Mouse (Mus musculus): ENCODE data around the gene E130308A19Rik.

Gene E130308A19Rik

DNA sequence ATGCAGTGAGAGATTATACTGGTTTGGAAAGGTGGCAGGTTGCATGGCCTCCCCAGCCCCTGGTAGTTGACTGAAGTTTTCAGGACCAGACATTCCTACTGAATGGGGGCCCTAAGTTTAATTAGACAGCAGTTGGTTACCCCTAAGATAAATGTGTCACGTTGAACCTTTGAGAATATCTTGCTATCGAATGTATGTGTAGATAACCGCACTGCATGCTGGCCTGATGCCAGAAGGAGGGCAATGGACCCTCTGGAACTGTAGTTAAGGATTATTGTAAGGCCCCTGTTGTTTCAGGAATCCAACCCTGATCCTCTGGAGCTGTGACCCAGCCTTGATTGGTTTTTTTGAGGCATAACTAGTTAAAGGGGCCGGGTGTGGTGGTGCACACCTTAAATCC, 58.3 kb downstream of the E130308A19Rik start:
- no peak for DNase-seq

DNA sequence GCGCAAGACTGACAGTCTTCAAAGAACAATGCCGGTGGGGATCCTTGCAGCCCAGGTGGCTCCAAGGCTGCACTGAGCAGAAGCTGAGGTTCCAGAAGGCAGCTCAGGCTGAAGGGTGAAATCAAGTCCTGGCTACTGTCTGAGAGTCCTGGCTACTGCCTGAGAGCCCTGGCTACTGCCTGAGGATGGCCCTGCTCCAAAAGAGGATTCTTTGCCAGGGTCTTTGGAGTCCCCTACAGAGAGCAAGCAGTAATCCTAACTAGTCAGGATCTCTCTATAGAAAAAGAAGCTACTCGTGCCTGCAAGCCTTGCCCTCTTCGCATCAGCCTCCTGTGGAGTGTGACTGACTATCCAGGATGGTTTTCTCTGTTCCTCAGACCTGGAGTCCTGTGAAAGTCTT, 60.7 kb downstream of the E130308A19Rik start:
- no peak for DNase-seq

DNA sequence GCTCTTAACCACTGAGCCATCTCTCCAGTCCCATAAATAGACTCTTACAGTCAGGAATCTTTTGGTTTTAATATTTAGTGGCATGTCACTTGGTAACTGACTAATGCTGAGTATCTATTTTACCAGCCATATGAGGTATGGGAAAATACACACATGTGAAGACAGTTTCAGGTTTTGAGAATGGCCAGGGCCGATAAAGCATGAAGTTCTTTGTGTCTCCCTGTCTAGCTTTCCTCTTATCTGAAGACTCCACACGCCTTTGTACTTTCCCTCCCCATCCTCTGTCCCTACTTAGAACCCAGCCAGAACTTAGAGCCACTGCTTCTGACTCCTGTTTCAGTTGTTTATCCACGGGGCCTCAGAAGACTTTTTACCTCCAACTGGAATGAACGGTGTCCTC, 63.0 kb downstream of the E130308A19Rik start:
- DNase-seq, result no peak

DNA sequence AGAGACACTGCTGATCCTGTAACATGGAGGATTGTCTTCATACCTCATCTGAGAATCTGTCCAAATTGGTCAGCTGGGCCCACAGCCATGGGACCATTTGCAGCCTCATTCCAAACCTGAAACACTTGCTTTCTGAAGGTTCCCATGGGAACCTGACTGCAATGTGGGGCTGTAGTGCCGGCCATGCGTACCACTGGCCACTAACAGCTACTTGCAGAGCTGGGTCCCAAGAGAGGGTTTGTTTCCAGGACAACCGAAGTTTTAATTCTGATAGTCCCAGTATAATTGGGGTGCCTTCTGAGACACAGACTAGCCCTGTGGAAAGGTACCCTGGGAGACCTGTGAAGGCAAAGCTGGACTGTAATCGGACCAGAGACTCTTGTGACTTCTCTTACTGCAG, 64.1 kb downstream of the E130308A19Rik start:
- DNase-seq, result no peak

DNA sequence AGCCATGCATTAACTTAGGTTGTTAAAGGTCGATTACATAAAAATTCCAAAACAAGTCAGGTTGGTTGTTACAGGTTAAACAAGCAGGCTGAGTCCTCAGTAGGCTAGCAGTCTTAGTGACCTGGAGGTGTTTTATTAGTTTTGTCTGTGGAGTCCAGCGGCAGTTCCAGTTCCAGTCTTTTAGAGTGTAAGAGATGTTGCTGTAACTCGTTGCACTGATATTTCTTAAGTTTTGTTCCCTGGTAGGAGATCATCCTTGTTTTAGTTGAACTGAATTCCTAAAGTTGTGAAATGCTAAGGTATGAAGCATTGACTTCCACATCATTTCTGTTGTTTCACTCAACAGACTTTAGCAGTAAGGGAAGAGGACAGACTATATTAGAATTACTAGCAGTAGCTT, 70.8 kb downstream of the E130308A19Rik start:
- DNase-seq, result no peak

DNA sequence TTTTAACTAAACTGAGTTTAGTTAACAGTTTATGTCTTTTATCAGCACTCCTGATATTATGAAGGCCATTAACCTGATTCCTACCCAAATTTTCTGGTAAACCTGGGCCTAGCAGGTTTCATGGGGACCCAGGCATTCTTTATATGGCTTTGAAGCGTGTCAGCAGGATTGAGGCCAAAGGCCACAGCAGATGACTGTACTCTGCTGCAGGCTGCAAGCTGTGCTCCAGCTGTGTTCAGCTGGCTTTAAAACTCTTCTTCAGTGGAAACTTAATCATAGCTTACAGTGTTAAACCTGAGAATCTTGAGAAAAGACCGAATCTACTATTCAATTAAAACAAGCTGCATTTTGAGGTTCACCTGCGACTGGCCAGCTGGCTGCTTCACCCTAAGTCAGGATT, 71.9 kb downstream of the E130308A19Rik start:
- DNase-seq, result no peak

DNA sequence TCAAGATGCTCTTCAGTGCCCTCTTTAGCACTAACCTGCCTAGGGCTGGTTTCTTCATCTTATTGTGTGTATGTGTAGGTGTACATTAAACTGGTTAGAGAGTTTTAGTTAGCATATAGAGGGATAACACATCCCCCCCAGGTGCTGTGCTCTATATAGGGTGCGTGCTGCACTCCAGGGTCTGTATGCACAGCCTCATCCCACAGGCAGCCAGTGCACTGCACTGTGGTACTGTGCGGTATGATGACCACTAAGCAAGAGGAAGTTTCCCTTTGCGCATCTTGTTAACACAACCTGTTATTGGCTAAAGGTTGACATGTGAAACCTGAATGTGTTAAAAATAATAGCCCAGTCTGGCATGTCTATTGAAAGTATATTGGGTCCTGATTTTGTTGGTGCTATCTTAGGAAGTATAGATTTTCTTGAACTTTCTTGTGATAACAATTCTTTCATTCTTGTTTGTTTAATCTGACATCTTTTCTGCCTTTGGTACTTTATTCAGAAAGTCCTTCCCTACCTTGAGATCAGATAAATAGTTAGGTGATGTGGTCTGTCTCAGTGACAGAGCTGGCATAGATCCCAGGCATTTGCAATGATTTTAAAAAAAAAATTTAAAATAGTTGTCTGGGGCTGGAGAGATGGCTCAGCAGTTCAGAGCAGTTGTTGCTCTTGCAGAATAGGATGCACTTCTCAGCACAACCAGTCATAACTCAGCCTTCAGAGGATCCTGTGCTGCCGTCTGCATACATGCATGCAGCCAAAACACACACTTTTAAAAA, 73.2 kb downstream of the E130308A19Rik start:
- DNase-seq, result no peak

DNA sequence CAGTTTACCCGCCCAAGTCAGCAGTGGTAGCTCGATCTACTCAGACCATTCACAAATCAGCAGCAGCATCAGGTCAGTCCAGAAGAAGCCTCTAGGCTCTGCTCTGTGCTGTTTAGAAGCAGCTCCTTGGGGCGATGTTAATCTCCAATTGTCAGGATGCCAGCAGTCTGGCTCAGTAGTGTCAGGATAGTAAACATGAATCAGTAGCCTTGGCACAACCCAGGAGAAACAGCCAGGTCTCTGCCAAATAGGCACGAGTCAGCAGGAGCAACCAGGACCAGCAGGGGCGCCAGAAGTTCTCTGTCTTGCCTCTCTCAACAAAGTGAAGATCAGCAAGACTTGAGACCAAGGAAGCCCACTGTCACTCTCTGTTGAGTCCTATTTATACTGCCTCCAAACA, 83.3 kb downstream of the E130308A19Rik start:
- DNase-seq, result no peak

DNA sequence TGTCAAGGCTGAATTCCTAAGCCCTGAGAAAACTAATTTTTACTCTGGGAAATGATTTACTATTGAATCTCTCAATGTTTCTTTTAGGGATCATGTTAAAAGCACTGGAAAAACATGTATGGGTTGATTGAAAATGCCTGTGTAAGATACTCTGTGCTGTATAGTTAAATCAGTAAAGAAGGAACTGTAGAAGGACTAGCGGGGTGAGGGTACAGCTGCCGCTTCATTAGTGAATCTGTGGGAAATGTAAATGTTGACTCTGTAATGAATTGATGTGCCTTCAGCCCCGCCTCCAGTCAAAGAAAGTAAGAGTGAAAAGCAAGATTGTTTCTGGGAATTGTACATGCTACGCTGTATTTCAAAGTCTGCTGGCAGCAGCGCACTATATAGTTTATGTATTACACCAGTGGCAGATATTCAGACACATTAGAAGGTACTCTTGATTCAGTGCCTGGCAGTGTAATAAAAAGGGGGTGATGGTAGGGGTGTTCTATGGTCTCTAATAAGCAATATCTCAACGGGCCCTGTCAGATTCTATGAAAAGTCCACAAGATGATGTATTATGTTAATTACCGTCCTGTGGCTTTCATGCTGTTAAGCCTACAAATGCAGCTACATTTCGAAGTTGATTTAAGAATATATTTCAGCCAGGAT, 84.9 kb downstream of the E130308A19Rik start:
- DNase-seq, result no peak

DNA sequence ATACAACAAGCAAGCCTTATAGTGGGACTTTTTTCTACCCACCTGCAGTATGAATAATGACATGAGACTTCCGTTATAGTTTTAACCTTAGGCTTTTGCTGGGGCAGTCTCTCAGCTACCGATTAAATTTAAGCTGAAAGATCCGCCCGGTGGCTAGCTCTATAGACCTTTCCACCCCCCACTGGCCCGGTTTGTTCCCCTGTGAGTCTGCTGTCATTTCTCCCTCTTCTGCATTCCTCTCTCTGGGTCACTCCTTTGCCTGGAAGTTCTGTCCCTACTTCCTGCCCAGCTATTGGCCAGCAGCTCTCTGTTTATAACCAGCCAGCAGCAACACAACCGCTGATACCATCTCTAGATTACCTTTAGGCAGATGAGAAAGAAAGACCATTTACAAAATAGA, 86.4 kb downstream of the E130308A19Rik start:
- DNase-seq, result no peak

DNA sequence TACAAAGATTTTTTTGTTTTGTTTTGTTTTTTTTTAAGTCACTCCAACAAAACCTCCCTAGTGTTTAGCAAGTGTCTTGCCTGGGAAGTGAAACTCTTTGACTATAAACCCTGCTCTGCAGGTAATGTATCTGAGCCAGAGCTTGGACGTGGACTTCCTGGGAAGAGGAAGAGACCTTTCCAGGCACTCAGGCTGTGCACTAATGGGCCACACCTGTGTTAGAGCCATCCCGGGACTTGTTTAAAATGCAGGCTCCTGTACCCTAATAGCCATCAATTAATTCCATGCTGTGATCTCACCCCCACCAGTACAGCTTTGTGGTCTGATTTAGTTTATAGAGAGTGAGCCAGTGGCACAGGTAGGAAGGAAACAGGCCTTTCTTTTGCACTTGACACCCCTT, 86.9 kb downstream of the E130308A19Rik start:
- no peak for DNase-seq

DNA sequence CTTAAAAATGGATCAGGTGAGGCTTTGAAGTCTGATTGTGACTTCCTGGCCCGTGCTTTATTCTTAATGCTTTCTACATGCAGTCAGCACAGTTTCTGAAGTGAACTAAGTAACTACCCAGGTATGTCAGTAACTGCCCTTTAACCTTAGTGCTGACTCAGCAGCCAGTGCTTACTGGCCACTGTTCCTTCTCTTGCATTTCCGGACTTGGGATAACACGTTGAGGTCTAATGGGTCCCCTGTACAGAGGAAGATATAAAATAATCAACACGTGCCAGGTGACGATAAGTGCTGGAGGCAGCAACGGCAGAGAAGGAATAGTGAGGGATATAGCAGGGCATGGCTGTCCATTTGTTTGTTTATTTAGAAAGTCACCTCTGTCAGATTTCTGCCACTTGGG, 88.5 kb downstream of the E130308A19Rik start:
- no peak for DNase-seq

DNA sequence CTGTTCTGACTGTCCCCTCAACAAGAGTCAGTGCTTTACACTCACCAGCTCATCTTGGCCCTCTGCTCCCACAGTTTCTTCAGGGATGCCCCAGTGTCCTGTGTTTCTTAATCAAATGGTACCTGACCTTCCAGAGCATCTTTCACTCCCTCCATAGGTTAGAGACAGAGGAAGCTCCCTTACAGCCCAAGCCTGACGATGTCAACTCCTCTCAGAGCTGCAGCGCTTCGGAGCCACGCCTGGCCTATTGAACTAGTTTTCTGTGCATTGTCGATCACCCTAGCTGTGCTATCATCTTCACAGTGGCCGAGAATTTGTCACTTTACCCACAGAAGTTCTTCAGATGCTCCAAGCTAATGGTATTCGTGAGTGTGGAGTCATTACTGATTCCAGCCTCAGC, 88.9 kb downstream of the E130308A19Rik start:
- DNase-seq, result no peak

DNA sequence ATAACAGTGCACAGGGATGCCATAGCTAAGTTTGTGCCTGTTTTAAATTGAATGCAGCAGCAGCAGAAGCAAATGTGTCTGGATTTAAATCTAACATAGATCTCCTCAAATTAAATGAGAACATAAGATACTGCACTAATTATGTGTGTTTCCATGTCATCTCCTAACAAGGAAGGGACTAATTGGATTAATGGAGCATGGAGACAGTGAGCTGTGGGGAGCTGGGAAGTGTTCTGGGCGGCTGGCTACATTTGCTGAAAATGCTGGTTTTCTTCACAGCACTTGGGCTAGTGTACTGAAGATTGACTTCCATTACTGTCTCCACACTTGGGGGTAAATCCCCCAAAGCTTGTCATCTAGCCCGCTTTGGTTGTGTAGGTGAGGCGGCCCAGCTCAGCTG, 89.5 kb downstream of the E130308A19Rik start:
- DNase-seq, result no peak

DNA sequence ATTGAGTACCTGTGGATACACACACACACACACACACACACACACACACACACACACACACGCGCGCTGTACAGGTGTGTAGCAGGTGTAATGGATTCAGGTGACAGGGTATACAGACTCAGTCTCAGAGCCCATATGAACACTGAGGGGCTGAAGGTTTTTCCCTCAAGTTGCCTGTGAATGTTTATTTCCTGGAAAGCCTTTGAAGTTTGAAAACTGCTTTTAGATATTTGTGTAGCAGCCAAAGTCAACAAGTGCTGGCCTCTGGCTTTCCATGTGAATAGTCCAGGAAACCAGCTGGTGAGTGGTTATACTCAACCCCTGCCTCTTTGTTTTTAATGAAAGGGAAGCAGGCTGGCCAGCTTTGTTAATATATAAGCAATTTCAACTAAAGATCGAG, 91.3 kb downstream of the E130308A19Rik start:
- no peak for DNase-seq

DNA sequence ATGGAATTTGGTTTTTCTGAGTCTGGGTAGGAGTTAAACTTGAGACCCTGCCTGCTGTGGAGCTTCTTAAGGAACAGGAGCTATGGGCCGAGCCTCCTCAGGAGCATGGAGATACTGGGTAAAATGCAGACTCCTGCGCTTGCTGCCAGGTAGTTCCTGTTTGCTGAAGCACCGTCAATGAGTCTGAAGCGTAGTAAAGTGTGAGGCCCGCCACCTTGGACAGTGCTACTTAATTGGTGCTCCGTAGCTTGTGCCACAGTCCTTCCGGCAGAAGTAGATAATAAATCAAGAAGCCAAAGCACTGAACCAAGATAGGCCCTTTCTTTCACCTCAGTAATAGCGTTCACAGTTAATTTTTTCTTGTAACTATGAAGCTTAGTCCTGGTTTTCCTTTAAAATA, 92.5 kb downstream of the E130308A19Rik start:
- DNase-seq, result peak; percentile 50

DNA sequence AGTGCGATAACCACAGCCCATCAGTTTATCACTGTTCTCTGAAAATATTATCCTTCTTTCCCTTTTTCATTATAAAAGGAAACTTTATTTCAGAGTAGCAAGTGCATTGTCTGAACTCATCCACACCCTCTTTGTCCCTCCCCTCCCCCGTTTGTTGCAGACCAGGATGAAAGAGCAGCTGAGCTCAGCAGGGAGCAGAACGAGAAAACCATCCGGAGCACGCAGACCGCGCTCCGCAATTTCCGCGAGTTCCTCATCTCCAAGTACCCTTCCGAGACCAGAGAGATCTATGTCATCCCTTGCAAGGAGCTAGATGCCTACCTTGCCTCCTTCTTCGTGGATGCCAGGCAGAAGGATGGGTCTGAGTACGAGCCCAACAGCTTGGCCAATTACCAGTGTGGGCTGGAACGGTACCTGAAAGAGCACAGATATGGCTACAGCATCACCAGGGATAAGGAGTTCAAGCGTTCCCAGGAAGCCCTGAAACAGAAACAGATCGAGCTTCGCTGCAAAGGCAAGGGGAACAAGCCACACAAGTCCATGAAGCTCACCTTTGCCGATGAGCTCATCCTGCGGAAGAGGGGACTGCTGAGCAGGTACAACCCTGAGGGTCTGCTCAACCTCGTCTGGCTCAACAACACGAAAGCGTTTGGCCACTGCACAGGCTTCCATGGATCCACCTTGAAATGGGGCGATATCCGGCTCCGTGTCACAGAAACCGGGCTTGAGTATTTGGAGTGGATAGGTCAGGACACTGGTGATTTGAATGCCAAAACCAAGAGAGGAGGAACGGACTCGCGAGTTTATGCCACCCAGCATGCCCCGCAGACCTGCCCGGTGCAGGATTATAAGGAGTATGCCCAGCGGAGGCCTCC, 93.7 kb downstream of the E130308A19Rik start:
- DNase-seq, result no peak

DNA sequence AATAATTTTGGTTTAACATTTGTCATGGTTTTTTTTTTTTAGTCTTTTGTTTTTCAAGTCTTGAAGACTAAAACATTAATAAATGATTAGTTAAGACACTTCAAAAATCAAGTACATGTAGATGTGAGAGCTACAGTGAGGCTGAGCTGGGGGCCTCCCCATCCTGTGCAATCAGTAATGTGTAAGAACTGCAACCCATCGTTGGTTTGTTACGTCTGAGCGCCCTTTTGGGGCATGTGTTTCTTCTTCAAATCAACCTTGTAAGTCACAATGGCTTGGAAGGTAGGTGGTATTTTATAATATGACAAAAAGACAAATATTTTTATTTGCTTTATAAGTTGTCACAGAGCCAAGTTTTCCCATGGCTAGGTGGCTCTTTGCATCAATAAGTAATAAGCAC, 95.8 kb downstream of the E130308A19Rik start:
- peak; percentile 50 to 51 for DNase-seq

DNA sequence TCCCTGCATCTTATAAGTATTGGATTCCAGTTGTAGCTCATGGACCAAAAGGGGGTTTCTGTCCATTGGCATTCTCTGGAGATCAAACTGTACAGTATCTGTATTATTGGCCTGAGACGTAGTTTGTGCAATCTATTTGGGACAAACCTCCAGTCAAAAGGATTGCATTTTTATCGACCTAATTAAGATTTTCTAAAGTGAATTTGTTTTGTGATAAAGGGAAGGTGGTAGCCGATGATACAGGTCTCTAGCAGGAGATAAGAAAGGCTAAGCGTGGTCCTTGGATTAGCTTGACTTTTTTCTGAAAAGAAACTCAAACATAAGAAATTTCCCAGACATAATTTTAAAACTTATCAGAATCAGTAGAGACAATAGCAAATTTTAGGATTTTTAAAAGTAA, 99.6 kb downstream of the E130308A19Rik start:
- DNase-seq, result no peak

DNA sequence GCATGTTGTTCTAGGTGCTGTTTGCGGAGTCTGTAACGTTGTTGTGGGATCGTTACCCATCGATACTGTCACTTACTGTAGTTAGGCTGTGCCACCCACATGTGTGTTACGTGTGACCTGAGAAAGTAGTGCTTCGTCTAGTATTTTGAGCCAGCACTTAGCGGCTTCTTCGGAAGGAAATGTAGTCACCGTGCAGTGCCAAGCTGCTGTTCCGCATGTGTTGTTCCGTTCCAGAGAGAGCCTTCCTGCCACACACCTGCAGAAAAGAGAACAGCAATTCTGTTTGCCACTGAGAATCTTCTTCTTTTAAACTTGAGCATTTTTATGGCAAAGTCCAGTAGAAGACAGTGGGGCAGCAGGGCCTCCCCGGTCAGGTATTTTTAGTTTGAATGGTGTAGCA, 100.5 kb downstream of the E130308A19Rik start:
- DNase-seq, result peak; percentile 70 to 74

DNA sequence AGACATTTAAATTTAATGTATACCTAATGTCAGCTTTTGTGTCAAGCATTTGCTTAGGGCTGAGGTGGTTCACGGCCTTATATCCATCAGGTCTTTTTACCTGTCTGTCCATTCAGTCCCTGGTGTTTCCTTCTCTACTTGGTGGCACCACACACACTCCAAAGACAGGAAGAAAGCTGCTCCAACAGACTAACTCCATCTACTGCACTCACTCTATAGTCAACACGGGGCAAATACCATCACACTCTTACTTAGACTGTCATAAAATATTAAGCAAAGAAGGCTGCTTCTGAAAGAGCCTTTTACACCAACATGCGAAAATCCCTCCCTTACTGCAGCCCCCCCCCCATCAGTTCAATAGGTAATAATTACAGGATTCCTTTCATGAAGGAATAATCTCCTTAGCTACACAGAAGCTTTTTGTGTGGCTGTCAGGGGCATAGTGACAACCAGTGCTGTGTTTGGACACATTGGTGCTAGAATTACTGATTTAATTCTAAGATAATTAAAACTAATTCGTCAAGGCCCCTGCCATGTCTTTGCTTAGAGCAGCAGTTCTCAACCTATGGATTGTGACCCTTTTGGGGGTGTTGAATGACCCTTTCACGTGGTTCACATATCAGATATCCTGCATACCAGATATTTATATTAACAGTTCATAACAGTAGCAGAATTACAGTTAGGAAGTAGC, 101.3 kb downstream of the E130308A19Rik start:
- DNase-seq, result peak in 1 of 2 experiments; percentile 18

DNA sequence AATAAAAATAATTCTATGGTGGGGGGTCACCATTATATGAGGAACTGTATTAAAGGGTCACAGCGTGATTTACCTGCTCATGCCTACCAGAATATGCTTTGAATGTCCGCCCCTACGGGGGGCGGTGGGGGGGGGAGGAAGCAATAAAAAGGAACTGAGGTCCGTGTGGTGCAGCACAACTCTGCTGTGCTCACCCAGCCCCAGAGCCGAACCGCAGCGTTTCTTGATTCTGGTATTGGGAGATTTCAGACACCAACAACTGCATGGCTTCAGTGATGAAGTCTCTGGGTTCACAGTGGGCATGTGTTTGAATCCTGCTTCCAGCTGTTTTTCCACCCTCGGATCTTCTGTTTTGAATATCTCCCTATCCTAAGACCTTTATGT, 101.9 kb downstream of the E130308A19Rik start:
- DNase-seq, result peak; percentile 65 to 69

DNA sequence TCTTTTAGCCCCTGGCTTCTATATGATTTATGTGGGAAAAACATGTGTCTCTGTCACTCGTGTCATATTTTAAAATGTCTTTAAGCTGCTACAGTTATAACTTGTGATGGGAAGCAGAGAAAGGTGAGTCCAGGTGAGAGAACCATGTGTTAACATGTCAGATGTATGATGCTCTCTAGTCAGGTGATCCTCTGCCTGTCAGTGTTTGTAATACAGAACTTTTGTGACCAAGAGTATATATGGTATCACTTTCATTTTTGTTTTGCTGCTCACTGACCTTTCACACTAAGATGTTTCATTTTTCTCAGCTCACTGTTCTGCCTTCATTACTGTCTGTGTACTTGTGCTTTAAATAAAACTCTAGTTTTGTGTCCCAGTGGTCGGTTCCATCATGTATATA, 102.8 kb downstream of the E130308A19Rik start:
- peak in 1 of 2 experiments; percentile 37 for DNase-seq
